Mouse (Mus musculus): Measurements from ENCODE around the gene Hist1h2ah.

- TF ChIP-seq CTCF (IDR thresholded peaks at IDR 0.05 in 2 of 3, conservative IDR thresholded peaks at IDR 0.05 in 1 of 3; ENCODE audit: control insufficient read depth in 1 of 3, insufficient read depth in 1 of 3, low read depth in 2 of 3, low read length in 3 of 3, poor library complexity in 1 of 3, severe bottlenecking in 1 of 3) (no peak), POLR2A (IDR thresholded peaks at IDR 0.05; ENCODE audit: control insufficient read depth in 1 of 2, insufficient read depth in 1 of 2, low read depth in 1 of 2, low read length in 2 of 2, poor library complexity in 1 of 2) (no peak), GATA1 (IDR thresholded peaks at IDR 0.05; ENCODE audit: low read depth, low read length) (no peak), NRF1 (IDR thresholded peaks at IDR 0.05; ENCODE audit: insufficient read depth, low read depth, low read length, poor library complexity, severe bottlenecking) (no peak), POLR2AphosphoS2 (IDR thresholded peaks at IDR 0.05; ENCODE audit: low read length) (no peak)
Measured at GRCm38 (mm10) chr13:22051523-22051859, 16.1 kb upstream of the Hist1h2ah start.
